Mouse (Mus musculus): ENCODE measurements around the gene Cfap20. TPM values are rescaled to one million over a fixed set of nuclear protein-coding genes. Genes with fewer than 3 reads are reported as not detected.

Cfap20 gene
- polyA plus RNA-seq, 1 experiment from 2014 or later = 151 TPM

DNA sequence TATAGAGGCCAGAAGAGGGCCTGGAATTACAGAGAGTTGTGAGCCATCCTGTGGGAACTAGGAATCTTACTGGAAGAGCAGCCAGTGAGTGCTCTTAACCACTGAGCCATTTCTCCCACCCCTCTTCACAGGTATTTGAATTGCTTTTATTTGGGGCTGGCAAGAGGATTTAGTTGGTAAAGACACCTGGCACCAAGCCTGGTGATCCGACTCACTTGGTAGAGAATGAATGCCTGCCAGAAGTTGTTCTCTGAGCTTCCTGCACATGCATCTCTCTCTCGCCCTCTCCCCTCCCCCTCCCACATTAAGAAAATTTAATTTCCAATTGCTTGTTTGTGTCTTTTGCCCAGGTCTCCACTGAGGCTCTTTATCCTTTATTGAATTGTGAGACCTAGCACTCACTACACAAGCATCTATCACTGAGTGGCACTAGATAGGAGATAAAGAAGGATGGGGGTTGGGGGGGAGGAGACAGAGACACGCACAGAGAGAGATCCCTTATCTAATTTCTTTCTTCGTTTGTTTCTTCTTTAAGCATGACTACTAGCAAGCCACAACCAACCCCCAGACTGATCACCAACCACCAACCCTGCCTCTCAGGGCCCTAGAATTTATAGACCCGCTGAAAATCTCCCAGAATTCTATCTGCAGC, 2.8 kb upstream of the Cfap20 start:
- H3K27me3 ChIP-seq (replicated peaks) = no peaks in the 10 kb centered on the region
- ATAC-seq (ENCODE audit: extremely low read depth, insufficient number of reproducible peaks, low FRiP score, low TSS enrichment) = no peak
- no peak overlapping the region for H3K9ac ChIP-seq
- no peaks in the 10 kb centered on the region for H3K36me3 ChIP-seq
- no peak overlapping the region for H3K4me3 ChIP-seq
- WGBS = 37% methylated on average over 5 of the region's 5 CpGs
- no peaks in the 10 kb centered on the region for H3K9me3 ChIP-seq
- H3K4me1 ChIP-seq = peaks cover 28% of the 10 kb centered on the region
- H3K4me2 ChIP-seq = no peak overlapping the region
- H3K27ac ChIP-seq (replicated peaks) = no peak overlapping the region

DNA sequence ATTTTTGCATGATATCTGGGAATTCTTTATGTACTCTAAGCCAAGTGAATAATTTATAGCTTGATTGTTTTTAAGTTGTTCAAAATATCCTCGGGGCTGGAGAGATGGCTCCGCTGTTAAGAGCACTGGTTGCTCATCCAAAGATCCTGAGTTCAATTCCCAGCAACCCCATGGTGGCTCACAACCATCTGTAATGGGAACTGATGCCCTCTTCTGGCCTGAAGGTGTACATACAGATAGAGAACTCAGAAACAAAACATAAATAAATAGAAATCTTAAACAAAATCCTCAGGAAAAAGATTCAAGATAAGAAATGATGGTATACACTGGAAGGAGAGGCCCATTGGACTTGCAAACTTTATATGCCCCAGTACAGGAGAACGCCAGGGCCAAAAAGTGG, 1.3 kb upstream of the Cfap20 start:
- Histone ChIP-seq H3K36me3 (no peaks in the 10 kb centered on the region), H3K27ac (replicated peaks) (no peak overlapping the region), H3K9me3 (no peaks in the 10 kb centered on the region), H3K9ac (no peak overlapping the region), H3K4me2 (no peak overlapping the region), H3K4me1 (peaks cover 34% of the 10 kb centered on the region), H3K27me3 (replicated peaks) (no peaks in the 10 kb centered on the region), H3K4me3 (no peak overlapping the region)
- WGBS = 83% methylated on average over 3 of the region's 3 CpGs
- no peak for ATAC-seq (ENCODE audit: extremely low read depth, insufficient number of reproducible peaks, low FRiP score, low TSS enrichment)

DNA sequence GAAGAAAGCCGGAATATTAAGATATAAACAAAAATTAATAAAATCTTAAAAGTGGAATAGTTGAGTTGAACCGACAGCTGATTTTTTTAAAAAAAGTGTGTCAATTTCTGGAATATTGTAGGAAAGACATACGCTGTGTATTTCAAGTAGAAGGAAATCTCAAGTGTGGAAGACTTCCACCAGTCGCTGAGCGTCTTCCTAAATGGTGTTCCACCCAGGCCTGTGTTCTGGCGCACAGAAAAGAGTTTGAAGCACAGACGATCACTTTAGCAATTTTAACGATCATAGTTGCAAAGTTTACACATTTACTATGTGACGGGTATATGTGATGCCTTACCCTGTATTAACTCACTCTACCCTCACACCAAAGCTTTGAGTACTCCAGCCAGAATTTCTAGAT, 802 bp upstream of the Cfap20 start:
- no peaks in the 10 kb centered on the region for H3K36me3 ChIP-seq
- H3K4me1 ChIP-seq = peaks cover 38% of the 10 kb centered on the region
- H3K4me3 ChIP-seq = peak overlapping the region; percentile 95
- H3K27me3 ChIP-seq (replicated peaks) = no peaks in the 10 kb centered on the region
- no peak overlapping the region for H3K9ac ChIP-seq
- 95% methylated on average over 9 of the region's 9 CpGs for WGBS
- ATAC-seq (ENCODE audit: extremely low read depth, insufficient number of reproducible peaks, low FRiP score, low TSS enrichment) = no peak
- H3K4me2 ChIP-seq = peak overlapping the region; percentile 93
- H3K27ac ChIP-seq (replicated peaks) = no peak overlapping the region; the same call in 1 of the 2 replicates
- no peaks in the 10 kb centered on the region for H3K9me3 ChIP-seq

DNA sequence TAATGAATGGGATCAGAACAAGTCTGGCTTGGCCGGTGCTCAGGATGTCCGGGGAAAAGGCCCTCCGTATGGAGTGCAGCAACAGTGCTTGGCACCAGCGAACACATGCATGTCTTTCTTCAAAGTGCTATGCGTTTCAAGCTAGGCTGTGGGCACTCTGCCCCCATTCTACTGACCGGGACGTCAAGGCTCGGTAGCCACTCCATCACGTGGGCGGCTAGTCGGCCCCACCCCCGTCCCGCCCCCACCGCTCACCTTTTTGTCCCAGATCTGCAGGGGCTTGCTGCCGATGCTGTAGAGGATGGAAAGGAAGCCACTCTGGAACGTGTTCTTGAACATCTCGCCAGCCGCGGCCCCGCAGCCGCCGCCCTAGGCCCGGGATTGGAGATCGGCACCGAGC, 436 bp downstream of the Cfap20 start:
- Histone ChIP-seq H3K4me3 (peak overlapping the region; percentile 95), H3K4me1 (peaks cover 51% of the 10 kb centered on the region), H3K36me3 (no peaks in the 10 kb centered on the region), H3K27ac (replicated peaks) (peak overlapping the region; percentile 96), H3K9me3 (no peaks in the 10 kb centered on the region), H3K4me2 (peak overlapping the region; percentile 93), H3K27me3 (replicated peaks) (no peaks in the 10 kb centered on the region), H3K9ac (peak overlapping the region; percentile 98)
- WGBS = under 1% methylated on average over 25 of the region's 25 CpGs
- peak; percentile 40 for ATAC-seq (ENCODE audit: extremely low read depth, insufficient number of reproducible peaks, low FRiP score, low TSS enrichment)

DNA sequence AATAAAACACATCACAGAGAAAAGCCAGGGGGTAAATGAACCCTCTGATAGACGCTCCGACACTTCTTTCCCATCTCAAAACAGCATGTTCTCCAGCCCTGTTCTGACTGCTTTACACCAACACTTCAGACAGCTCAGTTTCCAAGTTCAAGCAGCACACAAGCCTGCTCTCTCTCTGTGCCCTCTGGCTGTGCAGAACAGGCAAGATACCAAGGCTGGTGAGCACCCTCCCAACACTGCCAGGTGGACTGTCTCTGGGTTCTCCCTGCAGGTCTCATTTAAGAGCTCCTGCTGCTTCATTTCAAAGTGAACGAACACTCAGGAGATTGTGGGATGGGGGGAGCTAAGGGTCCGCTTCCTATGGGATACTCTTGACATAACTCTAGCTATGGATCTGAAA, 1.5 kb downstream of the Cfap20 start:
- no peak for ATAC-seq (ENCODE audit: extremely low read depth, insufficient number of reproducible peaks, low FRiP score, low TSS enrichment)
- Histone ChIP-seq H3K4me1 (peaks cover 62% of the 10 kb centered on the region), H3K4me3 (peak overlapping the region; percentile 95), H3K27ac (replicated peaks) (peak overlapping the region; percentile 96), H3K36me3 (no peaks in the 10 kb centered on the region), H3K9ac (peak overlapping the region; percentile 98), H3K27me3 (replicated peaks) (no peaks in the 10 kb centered on the region), H3K4me2 (peak overlapping the region; percentile 93), H3K9me3 (no peaks in the 10 kb centered on the region)
- 47% methylated on average over 4 of the region's 4 CpGs for WGBS

DNA sequence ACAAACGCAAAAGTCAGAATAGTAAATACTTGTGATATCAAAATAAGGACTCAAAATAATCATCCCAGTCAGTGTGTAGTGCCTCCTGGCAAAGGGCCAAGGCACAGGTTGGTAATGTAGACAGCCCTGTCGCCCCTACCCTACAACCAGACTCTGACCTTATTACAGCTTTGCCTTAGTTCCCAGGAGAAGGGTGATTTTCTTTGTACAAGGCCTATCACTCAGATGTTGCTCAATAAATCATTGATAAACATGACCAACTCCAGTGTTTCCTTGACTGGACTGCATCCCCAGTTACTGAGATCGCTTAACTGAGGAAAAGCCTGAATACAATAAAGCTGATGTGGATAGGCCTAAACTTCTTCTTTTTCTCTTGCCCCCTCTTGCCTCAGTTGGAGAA, 2.2 kb downstream of the Cfap20 start:
- no peaks in the 10 kb centered on the region for H3K9me3 ChIP-seq
- no peak for ATAC-seq (ENCODE audit: extremely low read depth, insufficient number of reproducible peaks, low FRiP score, low TSS enrichment)
- peak overlapping the region; percentile 95 for H3K4me3 ChIP-seq
- H3K27ac ChIP-seq (replicated peaks) = peak overlapping the region; percentile 96
- H3K4me1 ChIP-seq = peaks cover 66% of the 10 kb centered on the region
- WGBS = 52% methylated on average over 3 of the region's 3 CpGs
- no peaks in the 10 kb centered on the region for H3K36me3 ChIP-seq
- no peaks in the 10 kb centered on the region for H3K27me3 ChIP-seq (replicated peaks)
- peak overlapping the region; percentile 93 for H3K4me2 ChIP-seq
- H3K9ac ChIP-seq = peak overlapping the region; percentile 98

DNA sequence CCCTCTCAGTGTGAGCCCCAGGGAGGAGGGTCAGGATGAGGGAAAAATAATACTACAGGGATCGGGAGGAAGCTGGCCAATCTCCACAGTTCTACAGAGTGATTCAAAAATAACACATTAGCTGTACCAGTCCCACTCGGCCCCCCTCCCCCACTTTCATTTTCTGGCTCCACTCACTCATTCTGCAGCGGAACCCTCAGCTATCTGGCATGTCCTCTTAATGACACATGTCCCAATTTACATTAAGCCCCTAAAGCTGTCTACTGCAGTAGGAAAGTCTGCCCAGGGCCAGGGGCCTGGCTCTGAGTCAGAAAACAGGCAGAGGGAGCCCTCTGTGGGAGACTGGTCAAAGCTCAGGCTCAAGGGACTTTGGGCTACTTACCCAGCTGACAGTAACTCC, 4.7 kb downstream of the Cfap20 start:
- Histone ChIP-seq H3K4me3 (peak overlapping the region; percentile 25; the same call in 1 of the 2 replicates), H3K36me3 (no peaks in the 10 kb centered on the region), H3K9ac (peak overlapping the region; percentile 78), H3K4me1 (peaks cover 87% of the 10 kb centered on the region), H3K4me2 (peak overlapping the region; percentile 59), H3K9me3 (no peaks in the 10 kb centered on the region), H3K27ac (replicated peaks) (peak overlapping the region; percentile 100), H3K27me3 (replicated peaks) (no peaks in the 10 kb centered on the region)
- 10% methylated on average over 3 of the region's 3 CpGs for WGBS
- 0 out of 2 replicates have a peak, but pooled peaks have one; percentile 1 for ATAC-seq (ENCODE audit: extremely low read depth, insufficient number of reproducible peaks, low FRiP score, low TSS enrichment)

DNA sequence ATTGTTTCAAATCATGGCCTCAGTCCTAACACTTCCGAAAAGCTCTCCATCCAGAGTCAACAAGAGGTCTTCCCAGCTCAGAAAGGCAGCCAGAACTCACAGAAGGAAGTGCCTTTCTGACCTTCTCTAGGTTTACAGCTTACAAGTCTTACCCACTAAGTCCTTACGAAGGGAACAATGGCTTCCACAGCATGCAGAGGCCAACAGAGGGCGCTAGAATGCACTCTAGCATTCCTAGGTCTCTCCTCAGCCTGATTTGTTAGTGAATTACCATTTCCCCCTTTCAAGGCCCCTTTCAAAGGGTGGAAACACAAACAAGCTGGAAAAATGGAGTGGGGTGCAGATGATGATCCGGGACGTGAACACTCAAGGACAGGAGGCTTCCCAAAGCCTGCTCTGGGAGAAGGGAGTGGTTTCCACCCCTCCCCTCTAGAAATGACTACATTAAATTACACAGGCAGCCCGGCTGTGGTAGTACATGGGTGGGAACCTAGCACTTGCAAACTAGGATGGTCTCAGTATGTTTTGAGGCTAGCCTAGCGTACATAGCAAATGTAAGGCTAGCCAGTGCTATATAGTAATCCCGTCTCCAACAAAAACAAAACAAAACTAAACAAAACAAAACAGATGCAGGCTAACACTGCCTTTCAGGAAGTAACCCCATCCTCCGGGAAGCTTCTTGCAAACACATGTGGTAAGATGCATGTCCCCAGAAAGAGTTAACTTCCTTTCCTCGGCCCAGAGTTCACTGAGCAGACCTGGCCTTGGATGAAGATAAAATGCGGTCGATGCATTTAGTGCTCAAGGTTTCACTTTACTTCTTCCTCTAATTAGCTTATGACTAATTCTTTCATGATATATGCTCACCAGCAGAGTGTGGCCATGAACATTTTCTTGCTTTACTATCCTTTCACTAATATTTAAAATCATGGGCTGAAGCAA, 6.8 kb downstream of the Cfap20 start:
- Histone ChIP-seq H3K36me3 (peaks cover 15% of the 10 kb centered on the region), H3K27me3 (replicated peaks) (no peaks in the 10 kb centered on the region), H3K9me3 (no peaks in the 10 kb centered on the region), H3K27ac (replicated peaks) (peak overlapping the region; percentile 100), H3K4me1 (peaks cover 87% of the 10 kb centered on the region), H3K4me3 (peak overlapping the region; percentile 34), H3K4me2 (peak overlapping the region; percentile 66), H3K9ac (peak overlapping the region; percentile 78)
- 17% methylated on average over 12 of the region's 12 CpGs for WGBS
- no peak for ATAC-seq (ENCODE audit: extremely low read depth, insufficient number of reproducible peaks, low FRiP score, low TSS enrichment)

DNA sequence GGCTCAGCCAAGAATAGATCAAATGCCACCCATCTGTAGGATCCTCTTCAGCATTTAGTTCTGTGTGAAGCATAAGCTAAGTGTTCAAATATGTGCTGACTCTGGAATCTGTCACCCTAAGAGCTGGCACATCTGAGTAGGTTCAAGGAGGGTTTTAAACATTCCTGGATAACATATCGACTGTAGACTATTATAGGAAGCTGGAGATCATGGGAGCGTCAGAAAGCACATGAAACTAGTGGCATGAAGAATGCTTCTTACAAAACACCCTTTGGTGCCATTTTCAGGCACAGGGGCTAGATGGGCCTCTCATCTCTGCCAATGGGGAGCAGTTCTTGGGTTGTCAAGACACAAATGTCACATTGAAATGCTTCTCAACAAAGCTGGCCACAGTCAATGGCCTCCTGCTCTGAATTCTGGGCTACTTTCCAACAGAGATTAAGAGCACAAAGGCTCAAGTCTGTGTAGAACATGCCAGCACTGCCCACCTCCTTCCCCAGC, 7.8 kb downstream of the Cfap20 start:
- Histone ChIP-seq H3K27ac (replicated peaks) (peak overlapping the region; percentile 100), H3K9ac (peak overlapping the region; percentile 78), H3K27me3 (replicated peaks) (no peaks in the 10 kb centered on the region), H3K36me3 (peaks cover 26% of the 10 kb centered on the region), H3K4me1 (peaks cover 77% of the 10 kb centered on the region), H3K4me2 (peak overlapping the region; percentile 66), H3K4me3 (peak overlapping the region; percentile 34; the same call in 1 of the 2 replicates), H3K9me3 (no peaks in the 10 kb centered on the region)
- peak; percentile 45; the same call in 1 of the 2 replicates for ATAC-seq (ENCODE audit: extremely low read depth, insufficient number of reproducible peaks, low FRiP score, low TSS enrichment)
- 17% methylated on average over 2 of the region's 2 CpGs for WGBS

DNA sequence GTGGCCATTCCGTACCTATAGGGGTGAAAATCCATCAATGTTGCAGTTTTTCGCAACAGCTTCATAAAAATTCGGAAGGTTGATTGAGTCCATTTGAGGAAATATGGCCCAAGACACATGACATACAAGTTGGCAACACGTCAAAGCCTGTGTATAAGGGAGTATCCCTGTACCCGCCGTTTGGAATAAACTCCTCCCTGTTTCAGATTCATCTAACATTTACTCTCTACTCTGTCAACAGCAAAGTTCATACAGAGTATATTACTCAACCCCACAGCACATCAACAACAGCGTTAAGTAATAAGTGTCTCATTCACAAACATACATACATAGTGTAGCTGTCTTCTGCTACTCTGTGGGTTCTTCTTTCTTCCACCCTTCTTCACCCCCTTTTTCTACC, 10.0 kb downstream of the Cfap20 start:
- ATAC-seq (ENCODE audit: extremely low read depth, insufficient number of reproducible peaks, low FRiP score, low TSS enrichment) = no peak
- no peaks in the 10 kb centered on the region for H3K27me3 ChIP-seq (replicated peaks)
- H3K4me2 ChIP-seq = no peak overlapping the region
- H3K36me3 ChIP-seq = peaks cover 47% of the 10 kb centered on the region
- WGBS = 79% methylated on average over 7 of the region's 7 CpGs
- H3K9me3 ChIP-seq = no peaks in the 10 kb centered on the region
- H3K4me1 ChIP-seq = peaks cover 56% of the 10 kb centered on the region
- no peak overlapping the region for H3K4me3 ChIP-seq
- H3K9ac ChIP-seq = no peak overlapping the region
- H3K27ac ChIP-seq (replicated peaks) = peak overlapping the region; percentile 73

DNA sequence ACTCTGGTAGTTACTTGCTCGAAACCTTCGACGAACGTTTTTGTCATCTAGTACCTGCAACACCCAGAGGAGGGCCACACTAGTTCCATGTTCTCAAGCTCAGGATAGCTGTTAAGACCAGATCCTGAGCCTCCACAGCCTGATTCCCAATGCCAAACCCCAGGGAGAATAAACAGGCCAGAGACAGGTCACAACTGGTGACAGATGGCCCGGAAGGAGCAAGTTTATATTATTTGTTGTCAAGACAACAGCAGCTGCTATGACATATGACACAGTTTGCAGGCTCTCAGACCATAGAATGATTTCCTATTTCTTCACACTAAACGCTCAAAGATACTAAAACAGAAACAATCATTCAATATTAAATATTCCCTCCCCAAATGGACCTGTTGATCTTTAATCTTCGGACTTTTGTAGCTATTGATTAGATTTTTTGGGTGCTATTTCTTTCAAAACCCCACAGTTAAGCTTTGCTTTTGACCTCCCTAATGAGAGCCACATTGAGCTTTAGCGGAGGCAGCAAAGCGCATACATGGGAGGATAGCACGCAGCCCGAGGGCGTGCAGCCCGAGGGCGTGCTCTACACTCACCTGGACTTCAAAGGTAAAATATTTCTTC, 12.4 kb downstream of the Cfap20 start:
- H3K9me3 ChIP-seq = no peaks in the 10 kb centered on the region
- whole genome bisulfite sequencing = 91% methylated on average over 14 of the region's 14 CpGs
- H3K9ac ChIP-seq = no peak overlapping the region
- no peak overlapping the region for H3K27ac ChIP-seq (replicated peaks)
- H3K4me3 ChIP-seq = no peak overlapping the region
- H3K4me1 ChIP-seq = peaks cover 32% of the 10 kb centered on the region
- no peaks in the 10 kb centered on the region for H3K27me3 ChIP-seq (replicated peaks)
- H3K4me2 ChIP-seq = no peak overlapping the region
- no peak for ATAC-seq (ENCODE audit: extremely low read depth, insufficient number of reproducible peaks, low FRiP score, low TSS enrichment)
- H3K36me3 ChIP-seq = peaks cover 60% of the 10 kb centered on the region
